ENCODE assay signal across 8 mouse cellular contexts in the genomic region with DNA sequence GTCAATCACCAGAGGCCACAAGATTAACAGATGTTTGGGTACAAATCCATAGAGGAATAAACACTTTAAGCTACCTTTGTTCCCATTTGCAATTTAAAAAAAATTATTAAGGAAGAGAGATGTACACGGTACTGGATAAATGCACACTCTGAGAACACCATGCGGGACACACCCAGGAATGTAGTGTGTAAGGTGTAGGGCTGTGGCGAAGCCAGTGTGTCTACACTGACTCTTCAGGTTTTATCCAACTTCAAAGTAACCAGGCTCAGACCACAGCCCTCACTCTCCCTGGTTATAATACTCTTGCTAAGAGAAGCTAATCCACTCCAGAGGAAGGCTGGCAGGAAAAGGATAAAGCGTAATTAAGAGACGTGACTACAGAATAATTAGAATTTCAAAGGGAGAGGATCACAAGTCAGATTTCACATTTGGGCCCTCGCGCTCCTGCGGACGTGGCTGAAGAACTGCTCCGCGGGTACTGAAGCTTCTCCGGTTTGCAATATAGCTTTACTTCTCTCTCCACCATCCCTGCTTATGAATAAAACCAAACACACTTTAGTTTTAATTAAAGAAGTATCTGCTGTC.
DNase-seq lines count a peak whose midpoint lies in the region; ATAC-seq and TF ChIP-seq lines count a peak whose summit lies in the region.

No protein-coding gene starts in this region.

- TF ChIP-seq POLR2A in limb, embryonic 14.5 days (IDR thresholded peaks at IDR 0.05; ENCODE audit: borderline replicate concordance, extremely low read depth, insufficient read depth, insufficient read length): no peak

- H3K27ac ChIP-seq in gastrocnemius, adult 2 months: 0 out of 2 replicates have a peak overlapping the region, but pooled peaks have one; percentile 12
- H3K27ac ChIP-seq in lung, embryonic 16.5 days (ENCODE audit: low read length): peak overlapping the region; percentile 34; the same call in 1 of the 2 replicates
- H3K27ac ChIP-seq in limb, embryonic 14.5 days (replicated peaks; ENCODE audit: low read depth, low read length): no peak overlapping the region
- H3K27ac ChIP-seq in stomach, embryonic 15.5 days: peak overlapping the region; percentile 23

- H3K9me3 ChIP-seq in lung, embryonic 16.5 days (ENCODE audit: control insufficient read depth, low read length): no peaks in the 10 kb centered on the region
- no peaks in the 10 kb centered on the region for H3K9me3 ChIP-seq in limb, embryonic 14.5 days (ENCODE audit: control insufficient read depth, low read length)
- no peaks in the 10 kb centered on the region for H3K9me3 ChIP-seq in stomach, embryonic 15.5 days

- no peaks in the 10 kb centered on the region for H3K27me3 ChIP-seq in lung, embryonic 16.5 days (ENCODE audit: control insufficient read depth, insufficient read depth, low read depth, low read length)
- H3K27me3 ChIP-seq in limb, embryonic 14.5 days (ENCODE audit: control insufficient read depth, insufficient read depth, low read length): no peaks in the 10 kb centered on the region
- H3K27me3 ChIP-seq in stomach, embryonic 15.5 days (replicated peaks): no peaks in the 10 kb centered on the region

- WGBS in lung, embryonic 16.5 days: 63% methylated on average over 12 of the region's 12 CpGs
- WGBS in limb, embryonic 14.5 days: 51% methylated on average over 12 of the region's 12 CpGs
- 61% methylated on average over 12 of the region's 12 CpGs for WGBS in stomach, embryonic 15.5 days

- H3K4me3 ChIP-seq in gastrocnemius, adult 2 months: no peak overlapping the region
- H3K4me3 ChIP-seq in lung, embryonic 16.5 days (ENCODE audit: low read length): no peak overlapping the region
- no peak overlapping the region for H3K4me3 ChIP-seq in limb, embryonic 14.5 days (replicated peaks; ENCODE audit: low read length)
- peak overlapping the region; percentile 24 for H3K4me3 ChIP-seq in stomach, embryonic 15.5 days (replicated peaks)

- DNase-seq in gastrocnemius, adult 2 months: no peak
- no peak for DNase-seq in gastrocnemius, postnatal 25 days
- no peak for DNase-seq in lung, adult 18-20 months
- no peak for DNase-seq in limb, embryonic 14.5 days (ENCODE audit: low spot score)
- no peak for DNase-seq in layer of hippocampus, postnatal 25 days (ENCODE audit: extremely low spot score in 1 of 2, low spot score in 1 of 2)

- no peak for TF ChIP-seq CTCF in gastrocnemius, adult 2 months (IDR thresholded peaks at IDR 0.05)

- H3K4me1 ChIP-seq in lung, embryonic 16.5 days (replicated peaks; ENCODE audit: control insufficient read depth, insufficient read depth, low read length): peaks cover 44% of the 10 kb centered on the region
- H3K4me1 ChIP-seq in limb, embryonic 14.5 days (ENCODE audit: control insufficient read depth, insufficient read depth, low read length): peaks cover 24% of the 10 kb centered on the region
- peaks cover 15% of the 10 kb centered on the region; the same call in 1 of the 2 replicates for H3K4me1 ChIP-seq in stomach, embryonic 15.5 days

- H3K4me2 ChIP-seq in lung, embryonic 16.5 days (ENCODE audit: low read depth, low read length): peak overlapping the region; percentile 42
- peak overlapping the region; percentile 34; the same call in 1 of the 2 replicates for H3K4me2 ChIP-seq in limb, embryonic 14.5 days (replicated peaks; ENCODE audit: low read depth, low read length, severe bottlenecking)
- peak overlapping the region; percentile 46 for H3K4me2 ChIP-seq in stomach, embryonic 15.5 days

- intact Hi-C loops in gastrocnemius, adult 2 months (cut with DNase I): loop anchor here (5.0 kb wide), 4 partner anchors 51 to 656 kb away; partner anchors contain the start of gene Rbms1

- no peak for ATAC-seq in lung, embryonic 16.5 days (ENCODE audit: low read depth)
- ATAC-seq in limb, embryonic 14.5 days (ENCODE audit: low FRiP score, low read depth): no peak
- no peak; the same call in 1 of the 2 replicates for ATAC-seq in stomach, embryonic 15.5 days (ENCODE audit: insufficient read depth, low FRiP score, low read depth)
- ATAC-seq in frontal cortex, adult (ENCODE audit: low TSS enrichment): no peak

- 0 out of 2 replicates have a peak, but pooled peaks cover 1% of the 10 kb centered on the region for H3K36me3 ChIP-seq in lung, embryonic 16.5 days (ENCODE audit: control insufficient read depth, insufficient read depth, low read length)
- no peaks in the 10 kb centered on the region; the same call in 1 of the 2 replicates for H3K36me3 ChIP-seq in limb, embryonic 14.5 days (ENCODE audit: control insufficient read depth, insufficient read depth, low read length)
- no peaks in the 10 kb centered on the region for H3K36me3 ChIP-seq in stomach, embryonic 15.5 days

- H3K9ac ChIP-seq in lung, embryonic 16.5 days (ENCODE audit: low read length): no peak overlapping the region
- H3K9ac ChIP-seq in limb, embryonic 14.5 days (ENCODE audit: low read depth, low read length, severe bottlenecking): 0 out of 2 replicates have a peak overlapping the region, but pooled peaks have one; percentile 12
- no peak overlapping the region for H3K9ac ChIP-seq in stomach, embryonic 15.5 days
